ENCODE assay signal across 20 mouse cellular contexts in the genomic region with DNA sequence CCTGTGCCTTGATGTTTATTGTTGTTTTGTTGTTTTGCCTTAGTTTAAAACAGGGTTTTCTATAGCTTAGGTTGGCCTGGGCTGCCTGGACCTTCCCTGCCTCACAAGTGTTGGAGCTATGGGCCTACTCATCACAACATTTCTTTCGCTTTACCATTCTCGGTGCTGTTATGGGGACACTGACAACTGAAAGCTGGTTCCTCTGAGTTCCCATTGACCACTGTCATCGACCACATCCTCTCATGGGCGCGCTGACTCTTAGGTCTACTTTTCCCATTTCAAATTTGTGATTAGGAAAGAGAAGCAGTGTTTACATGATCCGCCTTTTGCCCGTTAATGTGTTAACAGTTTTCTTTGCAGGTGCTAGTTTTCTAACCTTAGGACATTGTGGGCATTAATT. TPM values are rescaled to one million over a fixed set of nuclear protein-coding genes. Genes with fewer than 3 reads are reported as not detected.
DNase-seq lines count a peak whose midpoint lies in the region; ATAC-seq lines count a peak whose summit lies in the region.
"Had no signal": no experiment of that assay in that cellular context is flagged by ENCODE, and none has a peak within 500 bp of the region (broad histone marks: within the 10 kb centered on the region; RNA-seq: fewer than 3 reads in every experiment).

No protein-coding gene starts in this region.

- peak; percentile 59; the same call in 1 of the 2 replicates for ATAC-seq in common myeloid progenitor, adult 5-6 weeks (replicated peaks; ENCODE audit: low read depth, poor library complexity, severe bottlenecking)
- ATAC-seq in megakaryocyte, adult 5-6 weeks (ENCODE audit: poor library complexity, severe bottlenecking), result peak; percentile 77
- ATAC-seq in monocyte, adult 5-6 weeks (replicated peaks; ENCODE audit: insufficient number of reproducible peaks, low FRiP score, low TSS enrichment, poor library complexity, severe bottlenecking), result no peak
- ATAC-seq: CD4-positive, CD25-positive, alpha-beta regulatory T cell, adult 4 months; forebrain, embryonic 13.5 days; forebrain, embryonic 15.5 days; forebrain, postnatal 0 days had no signal

- DNase-seq in 416B (ENCODE audit: low read depth), result peak; percentile 67
- DNase-seq in ovary, postnatal 14 days (ENCODE audit: low spot score), result no peak
- DNase-seq in ovary, postnatal 36 days (ENCODE audit: low spot score), result no peak
- DNase-seq: adrenal gland, adult 2 months; adrenal gland, postnatal 10 days; adrenal gland, postnatal 25 days; B cell, adult 2 months; cerebellum, adult 11 months; cerebellum, adult 18-20 months; cerebellum, adult 8-10 months; cerebellum, adult 9-11 months; cerebellum, postnatal 14 days; cerebellum, postnatal 36 days; forebrain, postnatal 0 days had no signal

RNA-seq across cellular contexts. Expression of a gene that starts 51.7 kb away (rescaled TPM):
- 28.9 and 38.0 TPM in 2 replicates for total RNA-seq in common myeloid progenitor, adult 5-6 weeks (2017)
- 38.9 and 41.4 TPM in 2 replicates for total RNA-seq in megakaryocyte, adult 5-6 weeks (2015)
- 57.9 and 72.6 TPM in 2 replicates for total RNA-seq in megakaryocyte, adult 5-6 weeks (2017)
- 58.3 to 89.5 TPM (median 71.8 TPM) in 3 replicates for total RNA-seq in monocyte, adult 5-6 weeks (2017)
